Mouse (Mus musculus) forebrain, embryonic 14.5 days (tissue): ENCODE results near the gene Col6a4. TPM values are rescaled to one million over a fixed set of nuclear protein-coding genes. Genes with fewer than 3 reads are reported as not detected.

Source experiments
- ATAC-seq: fragments of 200-750 bp; cut with Nextera tagmentation; 2 replicates; pipeline ENCODE4 v1.8.0; 2017; ENCODE audit warnings: mild to moderate bottlenecking, moderate library complexity
- DNase-seq: peaks from one replicate; pipeline ENCODE4 v3.0.0-alpha.2; 2015; ENCODE audit warnings: low spot score
- H3K27ac ChIP-seq: fragments of 300-500 bp; sonication (generic); 2 replicates; pipeline ENCODE4 v1.5.1; 2014; ENCODE audit warnings: low read depth, mild to moderate bottlenecking, control low read depth, low read length, moderate library complexity
- H3K27me3 ChIP-seq: fragments of 300-500 bp; sonication (generic); replicated peaks from 2 replicates; pipeline ENCODE4 v1.6.1; 2014; ENCODE audit warnings: low read length, control low read depth, mixed read lengths; ENCODE audit not compliant: control insufficient read depth, insufficient read depth
- H3K36me3 ChIP-seq: fragments of 300-500 bp; sonication (generic); 2 replicates; pipeline ENCODE4 v1.6.1; 2014; ENCODE audit warnings: low read length, control low read depth; ENCODE audit not compliant: control insufficient read depth, insufficient read depth
- H3K4me1 ChIP-seq: fragments of 300-500 bp; sonication (generic); 2 replicates; pipeline ENCODE4 v1.6.1; 2014; ENCODE audit warnings: antibody characterized with exemption, low read length, control low read depth; ENCODE audit not compliant: control insufficient read depth, insufficient read depth
- H3K4me2 ChIP-seq: fragments of 300-500 bp; sonication (generic); 2 replicates; pipeline ENCODE4 v1.6.1; 2014; ENCODE audit warnings: mild to moderate bottlenecking, control low read depth, low read length
- H3K4me3 ChIP-seq: fragments of 300-500 bp; sonication (generic); 2 replicates; pipeline ENCODE4 v1.5.1; 2014; ENCODE audit warnings: low read depth, low read length, control low read depth
- H3K9ac ChIP-seq: fragments of 300-500 bp; sonication (generic); 2 replicates; pipeline ENCODE4 v1.6.1; 2014; ENCODE audit warnings: mild to moderate bottlenecking, low read length, control low read depth, moderate library complexity
- H3K9me3 ChIP-seq: fragments of 300-500 bp; sonication (generic); replicated peaks from 2 replicates; pipeline ENCODE4 v1.6.1; 2016; ENCODE audit warnings: low read length, control low read depth, mixed read lengths; ENCODE audit not compliant: control insufficient read depth
- WGBS: fragments of 180-500 bp; shearing (Covaris S2); extraction: QIAGEN DNeasy Blood & Tissue Kit; methylation state at CpG from one replicate; pipeline ENCODE4 v1.1.7; 2014; 5-methylcytosine and 5-hydroxymethylcytosine counted together
- polyA plus RNA-seq: library from polyadenylated mRNA; unstranded; fragments of >200 nt; fragmentation: Nextera tagmentation; extraction: Ambion mirVana; gene quantifications from 2 replicates; pipeline ENCODE4 v1.2.1, GENCODE M21; 2014

Col6a4 gene
- polyA plus RNA-seq, 1 experiment from 2014 or later: 0.66 TPM

GRCm38 (mm10) chr9:106039915-106040659 lies 56.5 kb downstream of the Col6a4 start:
- WGBS: 76% methylated on average over 8 of the region's 8 CpGs
- Histone ChIP-seq H3K9me3 (no peaks in the 10 kb centered on the region), H3K4me1 (no peaks in the 10 kb centered on the region), H3K4me2 (no peak overlapping the region), H3K4me3 (no peak overlapping the region), H3K9ac (no peak overlapping the region), H3K27me3 (no peaks in the 10 kb centered on the region), H3K36me3 (no peaks in the 10 kb centered on the region), H3K27ac (no peak overlapping the region)
- ATAC-seq (no peak), DNase-seq (no peak)

GRCm38 (mm10) chr9:106039276-106039675 lies 57.3 kb downstream of the Col6a4 start:
- DNase-seq (no peak), ATAC-seq (no peak)
- Histone ChIP-seq H3K4me3 (no peak overlapping the region), H3K4me2 (no peak overlapping the region), H3K9ac (no peak overlapping the region), H3K9me3 (no peaks in the 10 kb centered on the region), H3K4me1 (no peaks in the 10 kb centered on the region), H3K27me3 (no peaks in the 10 kb centered on the region), H3K36me3 (no peaks in the 10 kb centered on the region), H3K27ac (no peak overlapping the region)
- WGBS: 58% methylated on average over 1 of the region's 1 CpGs

DNA sequence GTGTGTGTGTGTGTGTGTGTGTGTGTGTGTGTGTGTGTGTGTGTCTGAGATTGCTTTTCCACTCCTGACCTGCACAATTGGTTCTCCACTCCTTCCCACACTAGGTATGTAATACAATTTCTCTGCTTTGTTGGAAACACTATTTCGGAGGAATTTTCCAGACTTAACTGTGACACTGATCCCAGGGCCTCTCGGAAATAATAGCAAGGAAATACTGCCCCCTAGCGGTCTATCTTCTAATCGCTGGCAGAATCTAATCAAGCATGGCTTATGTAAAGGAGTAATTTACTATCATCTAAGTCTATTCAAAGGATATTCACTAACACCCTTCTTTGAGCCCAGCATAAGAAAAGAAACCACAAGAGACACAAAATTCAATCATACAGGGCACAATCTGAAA lies 57.7 kb downstream of the Col6a4 start:
- WGBS: 6% methylated on average over 4 of the region's 4 CpGs
- Histone ChIP-seq H3K27me3 (no peaks in the 10 kb centered on the region), H3K9ac (no peak overlapping the region), H3K4me1 (no peaks in the 10 kb centered on the region), H3K4me2 (no peak overlapping the region), H3K9me3 (no peaks in the 10 kb centered on the region), H3K36me3 (no peaks in the 10 kb centered on the region), H3K4me3 (no peak overlapping the region), H3K27ac (no peak overlapping the region)
- ATAC-seq (peak; percentile 52; the same call in 1 of the 2 replicates), DNase-seq (peak; percentile 86)

DNA sequence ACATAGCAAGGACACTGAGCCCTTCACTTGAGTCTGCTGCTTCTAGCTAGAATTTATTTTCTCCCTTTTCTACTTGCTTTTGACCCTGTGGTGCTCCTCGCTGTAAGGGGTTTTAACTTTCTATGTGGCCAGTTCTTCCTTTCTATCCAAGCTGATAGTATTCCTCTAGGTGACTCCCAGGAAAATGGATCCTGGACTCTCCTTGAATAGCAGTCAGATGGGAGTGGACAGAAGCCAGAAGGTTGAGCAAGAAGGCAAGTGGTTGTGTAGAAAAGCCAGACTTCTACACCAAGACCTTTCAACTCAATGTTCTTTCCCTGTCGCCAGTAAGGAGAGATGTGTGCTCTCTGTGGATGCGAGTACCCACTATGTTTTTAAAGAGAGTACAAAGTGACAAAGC lies 80.9 kb downstream of the Col6a4 start:
- Histone ChIP-seq H3K9ac (no peak overlapping the region), H3K4me2 (no peak overlapping the region), H3K27me3 (no peaks in the 10 kb centered on the region), H3K4me3 (no peak overlapping the region), H3K9me3 (no peaks in the 10 kb centered on the region), H3K4me1 (no peaks in the 10 kb centered on the region), H3K27ac (no peak overlapping the region), H3K36me3 (no peaks in the 10 kb centered on the region)
- no peak for DNase-seq
- 91% methylated on average over 3 of the region's 3 CpGs for WGBS
- no peak for ATAC-seq

DNA sequence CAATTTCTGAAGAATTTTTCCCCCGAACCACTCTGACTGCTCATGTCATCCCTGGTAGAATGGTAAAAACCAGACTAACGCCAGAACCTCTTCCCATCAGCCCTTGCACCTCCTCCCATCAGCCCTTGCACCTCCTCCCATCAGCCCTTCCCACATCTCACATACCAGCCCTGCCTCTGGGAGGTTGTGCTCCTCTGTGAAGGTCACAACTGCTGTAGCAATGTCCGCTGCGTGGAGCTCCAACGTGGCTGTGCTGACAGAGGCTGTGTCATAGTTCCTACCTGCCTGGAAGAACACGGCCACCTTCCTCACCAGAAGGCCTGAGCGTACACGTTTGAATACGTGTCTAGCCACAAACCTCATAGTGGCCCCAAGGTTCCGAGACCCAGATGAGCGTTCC lies 83.4 kb downstream of the Col6a4 start:
- no peak for ATAC-seq
- no peaks in the 10 kb centered on the region for H3K27me3 ChIP-seq
- H3K36me3 ChIP-seq: no peaks in the 10 kb centered on the region
- H3K4me1 ChIP-seq: no peaks in the 10 kb centered on the region
- H3K9ac ChIP-seq: no peak overlapping the region
- no peak overlapping the region for H3K27ac ChIP-seq
- DNase-seq: no peak
- WGBS: 94% methylated on average over 11 of the region's 11 CpGs
- no peak overlapping the region for H3K4me2 ChIP-seq
- no peak overlapping the region for H3K4me3 ChIP-seq
- H3K9me3 ChIP-seq: no peaks in the 10 kb centered on the region

DNA sequence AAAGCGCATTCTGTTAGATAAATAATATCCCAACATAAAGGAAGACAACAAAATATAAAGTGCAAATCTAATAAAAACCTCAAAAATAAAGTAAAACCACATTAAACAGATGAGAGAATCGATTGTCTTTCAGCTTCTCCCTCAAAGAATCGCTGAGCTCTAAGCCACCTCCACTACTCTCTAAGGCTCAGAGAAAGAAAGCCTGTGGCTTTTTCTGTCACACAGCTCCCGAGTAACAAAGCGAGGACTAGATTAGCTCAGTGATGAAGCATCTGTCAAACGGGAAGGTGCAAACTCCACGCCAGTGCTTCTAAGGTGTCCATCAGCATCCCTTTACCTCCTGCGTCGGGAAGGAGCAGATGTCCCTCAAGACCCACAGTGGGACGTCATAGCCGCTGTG lies 98.6 kb downstream of the Col6a4 start:
- DNase-seq: no peak
- H3K9me3 ChIP-seq: no peaks in the 10 kb centered on the region
- no peaks in the 10 kb centered on the region for H3K27me3 ChIP-seq
- no peaks in the 10 kb centered on the region for H3K36me3 ChIP-seq
- H3K27ac ChIP-seq: no peak overlapping the region
- H3K4me1 ChIP-seq: no peaks in the 10 kb centered on the region
- no peak overlapping the region for H3K4me3 ChIP-seq
- no peak overlapping the region for H3K4me2 ChIP-seq
- H3K9ac ChIP-seq: no peak overlapping the region
- 63% methylated on average over 11 of the region's 11 CpGs for WGBS
- ATAC-seq: no peak

GRCm38 (mm10) chr9:105992425-105992824 lies 104.2 kb downstream of the Col6a4 start:
- no peaks in the 10 kb centered on the region for H3K27me3 ChIP-seq
- no peak overlapping the region for H3K27ac ChIP-seq
- DNase-seq (no peak), ATAC-seq (no peak)
- H3K9me3 ChIP-seq: no peaks in the 10 kb centered on the region
- no peaks in the 10 kb centered on the region for H3K36me3 ChIP-seq
- no peak overlapping the region for H3K4me2 ChIP-seq
- WGBS: 64% methylated on average over 6 of the region's 6 CpGs
- no peak overlapping the region for H3K4me3 ChIP-seq
- H3K4me1 ChIP-seq: 0 out of 2 replicates have a peak, but pooled peaks cover 2% of the 10 kb centered on the region
- H3K9ac ChIP-seq: no peak overlapping the region

GRCm38 (mm10) chr9:105990099-105990498 lies 106.5 kb downstream of the Col6a4 start:
- peaks cover 5% of the 10 kb centered on the region; the same call in 1 of the 2 replicates for H3K4me1 ChIP-seq
- H3K27ac ChIP-seq: no peak overlapping the region
- no peak for DNase-seq
- H3K9me3 ChIP-seq: no peaks in the 10 kb centered on the region
- H3K4me3 ChIP-seq: no peak overlapping the region
- no peaks in the 10 kb centered on the region for H3K27me3 ChIP-seq
- no peak overlapping the region for H3K4me2 ChIP-seq
- no peak for ATAC-seq
- WGBS: 76% methylated on average over 6 of the region's 6 CpGs
- H3K9ac ChIP-seq: no peak overlapping the region
- no peaks in the 10 kb centered on the region for H3K36me3 ChIP-seq

DNA sequence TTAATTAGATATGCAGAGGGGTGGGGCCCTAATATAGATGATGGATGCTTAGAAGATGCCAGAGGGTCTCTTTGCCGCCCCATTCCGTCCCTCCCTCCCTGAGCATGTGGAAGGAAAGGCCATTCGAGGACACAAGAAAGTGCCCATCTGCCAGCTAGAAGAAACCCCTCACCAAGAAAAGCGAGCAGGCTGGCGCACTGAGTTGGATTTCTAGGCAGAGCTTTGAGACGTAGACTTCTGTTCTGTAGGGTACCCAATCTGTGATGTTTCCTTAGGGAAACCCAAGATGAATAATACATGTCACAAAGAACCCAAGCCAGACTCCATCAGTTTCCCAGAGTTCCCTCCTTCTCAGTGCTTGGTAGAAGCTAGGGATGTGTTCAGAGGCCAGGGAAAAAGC lies 107.1 kb downstream of the Col6a4 start:
- no peak overlapping the region for H3K4me2 ChIP-seq
- DNase-seq: peak; percentile 25
- peaks cover 8% of the 10 kb centered on the region; the same call in 1 of the 2 replicates for H3K4me1 ChIP-seq
- H3K27ac ChIP-seq: no peak overlapping the region
- no peaks in the 10 kb centered on the region for H3K9me3 ChIP-seq
- 78% methylated on average over 6 of the region's 6 CpGs for WGBS
- no peak overlapping the region for H3K9ac ChIP-seq
- no peak overlapping the region for H3K4me3 ChIP-seq
- no peak for ATAC-seq
- no peaks in the 10 kb centered on the region for H3K36me3 ChIP-seq
- no peaks in the 10 kb centered on the region for H3K27me3 ChIP-seq
